Mouse (Mus musculus): ENCODE data around the gene Gucy1b2. TPM values are rescaled to one million over a fixed set of nuclear protein-coding genes. Genes with fewer than 3 reads are reported as not detected.

Gene Gucy1b2
- not detected in 2 replicates for polyA plus RNA-seq (2015; fragmentation: Nextera tagmentation; extraction: Ambion mirVana)

DNA sequence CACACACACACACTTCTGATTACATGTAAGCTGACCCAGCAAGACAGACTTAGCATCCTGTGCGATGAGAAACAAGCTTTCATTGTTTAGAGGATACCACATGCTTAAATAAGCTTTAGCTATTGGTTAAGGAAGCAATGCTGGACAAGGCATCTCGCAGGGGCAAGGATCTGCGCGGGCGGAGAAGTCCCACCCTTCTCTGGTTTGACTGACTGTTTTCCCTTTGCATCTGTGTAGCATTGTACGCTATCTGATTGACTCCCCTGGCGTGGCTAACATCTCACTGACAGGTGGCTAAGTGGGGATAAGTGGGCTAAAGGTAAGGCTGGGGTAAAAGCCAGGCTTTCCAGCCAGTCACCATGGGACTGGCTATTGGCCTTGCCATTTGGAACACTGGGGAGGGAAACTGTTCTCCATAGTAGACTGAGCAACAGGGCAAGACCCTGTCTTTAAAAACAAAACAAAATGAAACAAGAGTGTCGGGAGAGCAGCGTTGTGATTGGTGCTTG, at the start of gene Gucy1b2:
Gene Gucy1b2 (minus strand): TSS at position 51 of the 509 bp plus-strand sequence.
- H3K4me3 ChIP-seq (replicated peaks) = no peak within 1 kb of the TSS
- DNase-seq = no peak
- H3K9me3 ChIP-seq (replicated peaks) = no peaks in the 10 kb centered on the region
- no peak within 1 kb of the TSS for H3K9ac ChIP-seq
- no peak for ATAC-seq (ENCODE audit: low read depth)
- H3K27ac ChIP-seq = no peak within 1 kb of the TSS
- H3K27me3 ChIP-seq = 0 out of 2 replicates have a peak, but pooled peaks cover 4% of the 10 kb centered on the region
- WGBS (ENCODE audit: insufficient replicate concordance) = 66% methylated on average over 9 of the region's 9 CpGs
- H3K4me2 ChIP-seq = no peak within 1 kb of the TSS
- H3K4me1 ChIP-seq (replicated peaks) = no peaks in the 10 kb centered on the region
- no peaks in the 10 kb centered on the region for H3K36me3 ChIP-seq

DNA sequence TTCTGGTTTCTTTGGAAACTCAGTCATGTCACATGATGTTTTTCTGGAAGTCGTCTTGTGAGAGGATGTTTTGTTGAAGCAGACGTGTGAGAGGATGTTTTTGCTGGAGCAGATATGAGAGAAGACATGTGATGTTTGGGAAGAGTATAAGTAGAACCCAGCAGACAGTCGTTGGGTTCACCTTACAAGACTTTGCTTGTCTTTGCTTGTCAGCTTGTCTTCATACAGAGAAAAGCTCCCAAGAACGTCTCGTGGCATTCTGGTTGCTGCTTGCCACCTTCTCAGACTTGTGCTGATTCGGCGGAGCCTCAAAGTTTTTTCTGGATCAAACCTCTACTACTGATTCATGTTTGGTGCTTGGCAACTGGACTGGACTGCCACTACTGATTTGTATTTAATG, 41.3 kb upstream of the Gucy1b2 start:
- no peaks in the 10 kb centered on the region for H3K36me3 ChIP-seq
- WGBS (ENCODE audit: insufficient replicate concordance) = 59% methylated on average over 7 of the region's 7 CpGs
- H3K9ac ChIP-seq = no peak overlapping the region
- DNase-seq (no peak), ATAC-seq (ENCODE audit: low read depth) (no peak)
- no peak overlapping the region for H3K4me2 ChIP-seq
- no peak overlapping the region for H3K4me3 ChIP-seq (replicated peaks)
- no peak overlapping the region for H3K27ac ChIP-seq
- no peaks in the 10 kb centered on the region for H3K9me3 ChIP-seq (replicated peaks)
- H3K4me1 ChIP-seq (replicated peaks) = no peaks in the 10 kb centered on the region
- no peaks in the 10 kb centered on the region for H3K27me3 ChIP-seq

DNA sequence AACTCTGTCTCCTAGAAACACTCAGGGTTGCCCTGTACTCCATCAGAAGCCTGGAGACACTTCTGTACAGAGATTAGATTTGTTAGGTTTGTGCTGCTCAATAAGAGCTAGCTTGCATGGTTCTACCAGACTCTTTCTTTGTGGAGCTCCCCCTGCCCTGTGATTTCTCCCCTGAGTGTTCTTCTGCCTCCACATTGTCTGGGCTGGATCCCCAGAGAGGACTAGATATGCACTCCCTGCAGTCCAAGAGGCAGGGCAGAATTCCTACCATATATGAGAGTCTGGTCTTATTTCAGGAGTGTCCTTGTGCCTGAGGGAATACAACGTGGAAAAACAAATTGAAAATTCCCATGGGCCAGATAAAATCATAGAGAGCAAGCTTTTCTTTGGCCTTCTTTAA, 40.4 kb upstream of the Gucy1b2 start:
- no peak overlapping the region for H3K9ac ChIP-seq
- DNase-seq = no peak
- WGBS (ENCODE audit: insufficient replicate concordance) = 30% methylated on average over 1 of the region's 1 CpGs

DNA sequence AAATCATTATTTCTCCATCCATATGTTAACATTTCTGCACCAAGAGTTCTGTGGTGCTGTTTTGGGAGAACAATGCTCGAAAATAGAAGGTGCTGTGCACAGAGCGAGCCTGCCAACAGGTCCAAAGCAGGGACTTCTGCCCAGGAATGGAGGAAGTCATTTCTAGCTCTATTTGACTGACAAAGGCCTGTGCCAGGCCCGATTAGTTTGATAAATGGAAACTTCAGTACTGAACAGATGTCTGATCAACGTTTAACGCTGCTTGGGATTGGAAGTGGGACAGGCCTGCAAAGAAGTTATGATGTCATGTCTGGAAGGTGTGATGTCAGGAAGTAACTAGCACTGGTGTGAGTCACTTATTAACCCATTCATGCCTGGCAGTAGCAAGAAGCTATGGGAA, 37.4 kb upstream of the Gucy1b2 start:
- no peak overlapping the region for H3K27ac ChIP-seq
- no peak overlapping the region for H3K4me3 ChIP-seq (replicated peaks)
- 55% methylated on average over 5 of the region's 5 CpGs for WGBS (ENCODE audit: insufficient replicate concordance)
- DNase-seq (no peak), ATAC-seq (ENCODE audit: low read depth) (no peak)
- H3K4me2 ChIP-seq = no peak overlapping the region
- no peaks in the 10 kb centered on the region for H3K27me3 ChIP-seq
- H3K36me3 ChIP-seq = no peaks in the 10 kb centered on the region
- no peaks in the 10 kb centered on the region for H3K9me3 ChIP-seq (replicated peaks)
- no peaks in the 10 kb centered on the region for H3K4me1 ChIP-seq (replicated peaks)
- no peak overlapping the region for H3K9ac ChIP-seq

More for the DNA sequence above, 40.4 kb upstream of the Gucy1b2 start:
- Histone ChIP-seq H3K27me3 (no peaks in the 10 kb centered on the region), H3K9me3 (replicated peaks) (no peaks in the 10 kb centered on the region), H3K4me2 (no peak overlapping the region), H3K27ac (no peak overlapping the region), H3K4me1 (replicated peaks) (no peaks in the 10 kb centered on the region), H3K4me3 (replicated peaks) (no peak overlapping the region), H3K36me3 (no peaks in the 10 kb centered on the region)
- no peak for ATAC-seq (ENCODE audit: low read depth)

DNA sequence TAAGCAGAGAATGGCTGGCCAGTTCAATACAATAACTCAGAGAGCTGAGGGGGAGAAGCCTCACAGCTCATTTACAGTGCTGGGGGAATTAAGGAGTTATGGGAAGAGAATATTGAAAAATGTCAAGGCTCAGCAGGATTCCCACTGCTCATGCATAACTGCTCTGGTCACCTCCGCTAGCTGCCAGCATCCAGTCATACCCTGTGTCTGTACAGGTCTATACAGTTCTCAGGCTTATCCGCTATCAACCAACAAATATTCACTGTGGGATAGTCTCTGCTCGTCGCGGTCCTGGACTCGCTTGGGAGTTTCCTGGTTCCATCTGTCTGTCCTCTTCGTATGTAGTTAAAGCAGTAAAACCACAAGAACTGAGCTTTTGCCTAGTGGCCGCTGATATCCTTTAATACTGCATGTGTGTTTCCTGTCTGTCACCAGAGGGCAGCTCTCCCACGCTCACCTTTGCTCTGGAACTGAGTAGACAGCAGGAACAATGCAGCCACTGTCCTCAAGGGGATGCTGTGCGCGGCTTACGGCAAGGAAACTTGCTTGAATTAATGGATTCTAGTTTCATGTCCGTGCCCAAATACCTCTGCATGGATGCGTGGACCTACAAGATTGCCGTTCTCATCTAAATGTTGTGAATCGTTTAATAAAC, 36.2 kb upstream of the Gucy1b2 start:
- Histone ChIP-seq H3K4me3 (replicated peaks) (no peak overlapping the region), H3K27ac (no peak overlapping the region), H3K4me1 (replicated peaks) (no peaks in the 10 kb centered on the region), H3K27me3 (no peaks in the 10 kb centered on the region), H3K9me3 (replicated peaks) (no peaks in the 10 kb centered on the region), H3K36me3 (no peaks in the 10 kb centered on the region), H3K4me2 (no peak overlapping the region), H3K9ac (no peak overlapping the region)
- no peak for DNase-seq
- ATAC-seq (ENCODE audit: low read depth) = no peak
- WGBS (ENCODE audit: insufficient replicate concordance) = 31% methylated on average over 16 of the region's 16 CpGs

DNA sequence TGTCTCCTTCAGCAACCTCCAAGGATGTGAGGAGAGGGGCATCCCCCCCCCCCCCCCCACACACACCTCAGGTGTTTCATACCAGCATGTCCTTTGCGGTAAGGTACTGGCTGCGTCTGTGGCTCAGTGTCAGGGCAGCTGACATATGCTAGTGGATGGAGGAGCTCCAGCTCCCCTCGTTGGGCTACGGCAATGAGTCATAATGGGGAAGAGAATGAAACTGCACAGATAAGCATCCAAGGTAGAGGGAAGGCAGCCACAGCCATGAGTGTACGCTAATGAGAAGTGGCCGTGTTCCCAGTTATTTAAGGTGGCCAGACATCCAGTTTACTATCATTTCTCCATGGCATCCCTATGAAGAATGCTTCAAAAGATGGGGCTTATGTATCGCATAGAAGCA, 32.2 kb upstream of the Gucy1b2 start:
- Histone ChIP-seq H3K27ac (no peak overlapping the region), H3K9me3 (replicated peaks) (no peaks in the 10 kb centered on the region), H3K27me3 (no peaks in the 10 kb centered on the region), H3K4me3 (replicated peaks) (no peak overlapping the region), H3K4me2 (no peak overlapping the region), H3K9ac (no peak overlapping the region), H3K4me1 (replicated peaks) (no peaks in the 10 kb centered on the region), H3K36me3 (no peaks in the 10 kb centered on the region)
- DNase-seq = no peak
- ATAC-seq (ENCODE audit: low read depth) = no peak
- 74% methylated on average over 7 of the region's 7 CpGs for WGBS (ENCODE audit: insufficient replicate concordance)

DNA sequence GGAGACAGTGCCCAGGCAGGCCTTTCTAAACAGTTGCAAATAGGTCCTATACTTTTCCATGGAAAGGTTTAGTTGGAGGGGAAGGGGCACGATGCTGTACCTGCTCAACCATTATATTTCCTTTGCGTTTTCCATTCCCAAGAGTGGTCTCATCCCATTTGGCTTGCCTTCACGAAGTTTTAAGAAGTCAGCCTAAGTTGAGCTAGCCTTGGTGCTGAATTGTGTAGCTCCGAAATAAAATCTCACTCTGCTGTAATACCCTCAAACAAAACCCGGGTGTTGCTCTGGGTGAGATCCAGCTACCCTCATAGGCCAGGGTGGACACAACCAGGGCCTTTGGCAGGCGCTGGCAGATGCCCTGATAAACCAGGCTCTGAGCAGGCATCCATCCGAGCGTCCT, 25.3 kb upstream of the Gucy1b2 start:
- WGBS (ENCODE audit: insufficient replicate concordance) = 32% methylated on average over 8 of the region's 8 CpGs
- ATAC-seq (ENCODE audit: low read depth) (no peak), DNase-seq (no peak)
- no peak overlapping the region for H3K4me3 ChIP-seq (replicated peaks)
- no peak overlapping the region for H3K27ac ChIP-seq
- no peaks in the 10 kb centered on the region for H3K27me3 ChIP-seq
- no peaks in the 10 kb centered on the region for H3K4me1 ChIP-seq (replicated peaks)
- H3K9me3 ChIP-seq (replicated peaks) = no peaks in the 10 kb centered on the region
- H3K9ac ChIP-seq = no peak overlapping the region
- H3K4me2 ChIP-seq = no peak overlapping the region
- H3K36me3 ChIP-seq = no peaks in the 10 kb centered on the region

DNA sequence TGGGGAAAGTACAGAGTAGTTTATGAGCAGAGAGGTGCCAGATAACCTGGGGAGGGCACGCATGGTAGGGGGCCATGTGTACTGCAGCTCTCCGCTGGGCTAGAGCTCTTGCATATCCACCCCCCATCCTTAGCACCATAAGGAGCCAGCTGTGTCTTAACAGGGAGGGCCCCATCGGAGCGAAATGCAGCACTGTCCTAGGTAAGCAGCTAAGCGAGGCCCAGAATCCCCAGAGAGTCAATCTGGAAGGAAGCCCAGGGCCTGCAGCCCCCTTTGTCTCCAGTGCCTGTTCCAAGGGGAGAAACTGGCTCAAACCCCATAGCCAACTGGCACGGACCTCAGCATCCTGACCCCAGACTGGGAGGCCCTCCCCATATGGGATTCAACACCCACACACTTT, 23.3 kb upstream of the Gucy1b2 start:
- Histone ChIP-seq H3K9ac (no peak overlapping the region), H3K9me3 (replicated peaks) (no peaks in the 10 kb centered on the region), H3K4me3 (replicated peaks) (no peak overlapping the region), H3K27me3 (no peaks in the 10 kb centered on the region), H3K27ac (no peak overlapping the region), H3K4me2 (no peak overlapping the region), H3K36me3 (no peaks in the 10 kb centered on the region), H3K4me1 (replicated peaks) (no peaks in the 10 kb centered on the region)
- ATAC-seq (ENCODE audit: low read depth) (no peak), DNase-seq (no peak)
- WGBS (ENCODE audit: insufficient replicate concordance) = 44% methylated on average over 6 of the region's 6 CpGs

DNA sequence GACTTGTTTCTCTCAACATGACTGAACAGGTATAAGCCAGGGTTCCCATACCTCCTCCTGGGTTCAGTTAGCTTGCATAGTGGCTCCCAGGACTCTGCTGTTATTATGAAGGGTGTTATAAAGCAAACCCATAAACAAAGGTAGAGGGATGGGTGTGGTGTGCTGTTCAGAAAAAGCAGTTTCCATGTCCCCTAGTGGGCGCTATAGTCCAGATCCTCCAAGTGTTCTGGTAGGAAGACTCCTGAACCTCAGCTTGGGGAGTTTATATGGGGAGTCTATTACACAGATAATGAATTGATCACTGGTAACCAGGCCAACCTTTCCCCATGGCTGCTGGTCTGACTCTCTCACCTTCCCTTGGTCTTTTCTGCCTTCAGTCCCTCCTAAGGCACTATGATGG, 18.4 kb upstream of the Gucy1b2 start:
- DNase-seq (no peak), ATAC-seq (ENCODE audit: low read depth) (no peak)
- 0 out of 2 replicates have a peak, but pooled peaks cover 7% of the 10 kb centered on the region for H3K4me1 ChIP-seq (replicated peaks)
- H3K9me3 ChIP-seq (replicated peaks) = no peaks in the 10 kb centered on the region
- H3K4me2 ChIP-seq = no peak overlapping the region
- no peaks in the 10 kb centered on the region for H3K36me3 ChIP-seq
- H3K27me3 ChIP-seq = no peaks in the 10 kb centered on the region
- no peak overlapping the region for H3K4me3 ChIP-seq (replicated peaks)
- no peak overlapping the region for H3K9ac ChIP-seq
- no peak overlapping the region for H3K27ac ChIP-seq
- 49% methylated on average over 1 of the region's 1 CpGs for WGBS (ENCODE audit: insufficient replicate concordance)

DNA sequence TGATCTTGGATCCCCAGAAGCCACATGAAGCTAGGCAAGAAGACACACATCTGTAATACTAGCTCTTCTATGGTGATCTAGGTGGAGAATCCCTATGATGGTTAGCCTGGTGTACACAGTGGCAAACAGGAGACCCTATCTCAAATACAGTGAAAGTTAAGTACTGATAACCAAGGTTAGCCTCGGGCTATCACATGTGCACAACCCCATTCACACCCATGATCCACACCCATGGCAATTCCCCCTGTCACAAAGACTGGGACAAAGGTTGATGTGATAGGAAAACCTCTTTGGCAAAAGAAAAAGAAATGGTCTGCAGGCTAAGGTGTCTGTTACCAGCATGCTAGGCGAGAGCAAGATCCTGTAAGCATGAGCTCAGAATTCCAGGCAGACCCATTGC, 16.0 kb upstream of the Gucy1b2 start:
- ATAC-seq (ENCODE audit: low read depth) = 0 out of 2 replicates have a peak, but pooled peaks have one; percentile 53
- H3K36me3 ChIP-seq = no peaks in the 10 kb centered on the region

DNA sequence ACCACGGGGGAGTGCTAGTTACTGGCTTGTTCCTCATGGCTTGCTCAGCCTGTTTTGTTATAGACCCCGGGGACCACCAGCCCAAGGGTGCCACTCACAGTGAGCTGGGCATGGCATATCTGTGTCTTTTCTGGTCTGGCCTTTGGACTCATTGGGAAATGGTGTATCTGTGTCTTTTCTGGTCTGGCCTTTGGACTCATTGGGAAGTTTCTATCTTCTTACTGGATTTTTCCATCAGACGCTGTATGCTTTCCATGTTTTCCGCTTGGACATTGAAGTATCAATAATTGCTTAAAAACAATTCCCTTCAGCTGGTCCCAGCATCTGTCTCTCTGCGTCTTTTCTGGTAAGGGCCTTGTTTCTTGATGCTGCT, 12.7 kb upstream of the Gucy1b2 start:
- H3K9ac ChIP-seq = no peak overlapping the region
- no peak for ATAC-seq (ENCODE audit: low read depth)

More for the DNA sequence above, 16.0 kb upstream of the Gucy1b2 start:
- Histone ChIP-seq H3K4me3 (replicated peaks) (no peak overlapping the region), H3K9me3 (replicated peaks) (no peaks in the 10 kb centered on the region), H3K27ac (no peak overlapping the region), H3K4me2 (no peak overlapping the region), H3K27me3 (no peaks in the 10 kb centered on the region), H3K9ac (no peak overlapping the region), H3K4me1 (replicated peaks) (0 out of 2 replicates have a peak, but pooled peaks cover 7% of the 10 kb centered on the region)
- WGBS (ENCODE audit: insufficient replicate concordance) = 45% methylated on average over 2 of the region's 2 CpGs
- no peak for DNase-seq

More for the DNA sequence above, 12.7 kb upstream of the Gucy1b2 start:
- no peak for DNase-seq
- Histone ChIP-seq H3K4me3 (replicated peaks) (no peak overlapping the region), H3K9me3 (replicated peaks) (no peaks in the 10 kb centered on the region), H3K4me2 (no peak overlapping the region), H3K27me3 (no peaks in the 10 kb centered on the region; the same call in 1 of the 2 replicates), H3K36me3 (no peaks in the 10 kb centered on the region), H3K27ac (no peak overlapping the region), H3K4me1 (replicated peaks) (0 out of 2 replicates have a peak, but pooled peaks cover 7% of the 10 kb centered on the region)
- WGBS (ENCODE audit: insufficient replicate concordance) = 67% methylated on average over 5 of the region's 5 CpGs
